Mouse (Mus musculus) limb, embryonic 14.5 days (tissue): ENCODE measurements around the gene Ttf2. TPM values are rescaled to one million over a fixed set of nuclear protein-coding genes. Genes with fewer than 3 reads are reported as not detected.

Source experiments
- ATAC-seq: fragments of 200-750 bp; cut with Nextera tagmentation; 2 replicates; pipeline ENCODE4 v1.8.0; 2017; ENCODE audit warnings: low read depth, moderate number of reproducible peaks, moderate TSS enrichment; ENCODE audit not compliant: low FRiP score
- DNase-seq: peaks from one replicate; pipeline ENCODE4 v3.0.0-alpha.2; 2015; ENCODE audit warnings: low spot score
- H3K27ac ChIP-seq: fragments of 300-500 bp; sonication (generic); replicated peaks from 2 replicates; pipeline ENCODE4 v1.5.1; 2014; ENCODE audit warnings: low read depth, mild to moderate bottlenecking, low read length, moderate library complexity, mixed read lengths
- H3K27me3 ChIP-seq: fragments of 300-500 bp; sonication (generic); 2 replicates; pipeline ENCODE4 v1.6.1; 2014; ENCODE audit warnings: low read length, mixed read lengths; ENCODE audit not compliant: control insufficient read depth, insufficient read depth
- H3K36me3 ChIP-seq: fragments of 300-500 bp; sonication (generic); 2 replicates; pipeline ENCODE4 v1.6.1; 2014; ENCODE audit warnings: mild to moderate bottlenecking, low read length, moderate library complexity, mixed read lengths; ENCODE audit not compliant: control insufficient read depth, insufficient read depth
- H3K4me1 ChIP-seq: fragments of 300-500 bp; sonication (generic); 2 replicates; pipeline ENCODE4 v1.6.1; 2014; ENCODE audit warnings: antibody characterized with exemption, low read length, mixed read lengths; ENCODE audit not compliant: control insufficient read depth, insufficient read depth
- H3K4me2 ChIP-seq: fragments of 300-500 bp; sonication (generic); replicated peaks from 2 replicates; pipeline ENCODE4 v1.6.1; 2014; ENCODE audit warnings: low read depth, mild to moderate bottlenecking, low read length, moderate library complexity; ENCODE audit not compliant: severe bottlenecking
- H3K4me3 ChIP-seq: fragments of 300-500 bp; sonication (generic); replicated peaks from 2 replicates; pipeline ENCODE4 v1.5.1; 2014; ENCODE audit warnings: low read length
- H3K9ac ChIP-seq: fragments of 300-500 bp; sonication (generic); 2 replicates; pipeline ENCODE4 v1.6.1; 2014; ENCODE audit warnings: mild to moderate bottlenecking, low read depth, low read length, moderate library complexity; ENCODE audit not compliant: severe bottlenecking
- H3K9me3 ChIP-seq: fragments of 300-500 bp; sonication (generic); 2 replicates; pipeline ENCODE4 v1.6.1; 2016; ENCODE audit warnings: low read length; ENCODE audit not compliant: control insufficient read depth
- POLR2A ChIP-seq: fragments of 200-500 bp; IDR thresholded peaks from 2 replicates; pipeline ENCODE4 v1.8.0; 2012; ENCODE audit warnings: inconsistent platforms, mild to moderate bottlenecking, moderate library complexity, borderline replicate concordance; ENCODE audit not compliant: insufficient read depth, insufficient read length; ENCODE audit errors: extremely low read depth
- WGBS: fragments of 180-500 bp; shearing (Covaris S2); extraction: QIAGEN DNeasy Blood & Tissue Kit; methylation state at CpG from one replicate; pipeline ENCODE4 v1.1.7; 2014; 5-methylcytosine and 5-hydroxymethylcytosine counted together
- polyA plus RNA-seq, 2 experiments: library from polyadenylated mRNA; depleted of rRNA in 1 of 2; stranded (reverse) in 1 of 2; unstranded in 1 of 2; fragments of >200 nt; fragmentation: Nextera tagmentation in 1 of 2; extraction: Ambion mirVana in 1 of 2; gene quantifications; 2 replicates each; pipeline versions ENCODE4 v1.2.1 to v1.2.3; 2012 to 2014

Gene Ttf2
- polyA plus RNA-seq, 2 experiments = 14.0 TPM

- Histone ChIP-seq H3K9me3 (no peaks in the 10 kb centered on the region), H3K27me3 (no peaks in the 10 kb centered on the region), H3K4me2 (no peak overlapping the region), H3K4me3 (no peak overlapping the region), H3K27ac (no peak overlapping the region), H3K36me3 (no peaks in the 10 kb centered on the region), H3K9ac (no peak overlapping the region), H3K4me1 (peaks cover 10% of the 10 kb centered on the region; the same call in 1 of the 2 replicates)
- TF ChIP-seq POLR2A = no peak
- WGBS = 50% methylated on average over 5 of the region's 5 CpGs
- ATAC-seq = peak; percentile 60; the same call in 1 of the 2 replicates
- DNase-seq = peak; percentile 42
Observed at GRCm38 (mm10) chr3:101007112-101007782, 37.8 kb upstream of the Ttf2 start.

GRCm38 (mm10) chr3:101005392-101005791, 35.9 kb upstream of the Ttf2 start:
- DNase-seq = no peak
- Histone ChIP-seq H3K9me3 (no peaks in the 10 kb centered on the region), H3K27ac (no peak overlapping the region), H3K4me2 (no peak overlapping the region), H3K27me3 (no peaks in the 10 kb centered on the region), H3K4me1 (peaks cover 10% of the 10 kb centered on the region; the same call in 1 of the 2 replicates), H3K36me3 (no peaks in the 10 kb centered on the region), H3K9ac (no peak overlapping the region), H3K4me3 (no peak overlapping the region)
- 55% methylated on average over 6 of the region's 6 CpGs for WGBS
- ATAC-seq = no peak
- TF ChIP-seq POLR2A = no peak

- H3K9ac ChIP-seq = no peak overlapping the region
- no peaks in the 10 kb centered on the region for H3K36me3 ChIP-seq
- H3K27ac ChIP-seq = no peak overlapping the region
- no peak for DNase-seq
- H3K27me3 ChIP-seq = no peaks in the 10 kb centered on the region
- 80% methylated on average over 15 of the region's 15 CpGs for WGBS
- peaks cover 10% of the 10 kb centered on the region; the same call in 1 of the 2 replicates for H3K4me1 ChIP-seq
- no peak for ATAC-seq
- H3K4me2 ChIP-seq = no peak overlapping the region
- TF ChIP-seq POLR2A = no peak
- H3K4me3 ChIP-seq = no peak overlapping the region
- H3K9me3 ChIP-seq = no peaks in the 10 kb centered on the region
Observed at GRCm38 (mm10) chr3:101003575-101004356, 34.3 kb upstream of the Ttf2 start.

- no peaks in the 10 kb centered on the region for H3K4me1 ChIP-seq
- no peak overlapping the region for H3K27ac ChIP-seq
- ATAC-seq (no peak), DNase-seq (no peak)
- no peaks in the 10 kb centered on the region for H3K27me3 ChIP-seq
- no peak overlapping the region for H3K4me3 ChIP-seq
- TF ChIP-seq POLR2A = no peak
- no peaks in the 10 kb centered on the region for H3K36me3 ChIP-seq
- 42% methylated on average over 2 of the region's 2 CpGs for WGBS
- no peak overlapping the region for H3K9ac ChIP-seq
- no peaks in the 10 kb centered on the region for H3K9me3 ChIP-seq
- no peak overlapping the region for H3K4me2 ChIP-seq
Observed at GRCm38 (mm10) chr3:100999732-101000131, 30.3 kb upstream of the Ttf2 start.

- Histone ChIP-seq H3K9me3 (no peaks in the 10 kb centered on the region), H3K4me1 (no peaks in the 10 kb centered on the region), H3K4me3 (no peak overlapping the region), H3K36me3 (no peaks in the 10 kb centered on the region), H3K9ac (no peak overlapping the region), H3K4me2 (no peak overlapping the region), H3K27me3 (no peaks in the 10 kb centered on the region), H3K27ac (no peak overlapping the region)
- no peak for TF ChIP-seq POLR2A
- WGBS = 9% methylated on average over 6 of the region's 6 CpGs
- 0 out of 2 replicates have a peak, but pooled peaks have one; percentile 30 for ATAC-seq
- DNase-seq = peak; percentile 76
Observed at GRCm38 (mm10) chr3:100998904-100999340, 29.5 kb upstream of the Ttf2 start.
